Mouse (Mus musculus): ENCODE results near the gene Twf1. TPM values are rescaled to one million over a fixed set of nuclear protein-coding genes. Genes with fewer than 3 reads are reported as not detected.

The Twf1 gene
- polyA plus RNA-seq, 1 experiment from 2014 or later, result 47.1 TPM

DNA sequence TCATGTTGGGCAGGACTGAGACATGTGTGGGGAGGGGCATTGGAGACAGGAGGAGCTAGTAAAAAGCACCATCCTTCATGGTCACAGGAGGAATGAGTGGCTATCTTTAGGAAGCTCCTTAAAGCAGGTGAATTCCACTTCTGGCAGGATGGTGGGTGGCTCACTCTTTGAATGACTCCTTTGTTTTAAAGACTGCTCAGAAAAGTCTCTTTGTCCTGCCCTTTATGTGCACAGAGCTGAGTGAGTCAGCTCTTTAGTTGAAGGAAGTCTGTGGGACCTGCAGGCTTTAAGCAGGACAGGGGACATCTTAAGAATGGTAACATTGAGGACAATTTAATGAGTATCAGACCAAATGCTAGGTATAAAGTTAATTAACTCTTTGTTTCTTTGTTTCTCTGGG lies 31.2 kb upstream of the Twf1 start:
- no peak overlapping the region for H3K9ac ChIP-seq (ENCODE audit: low read length)
- H3K4me1 ChIP-seq (ENCODE audit: control insufficient read depth in 2 of 2, insufficient read depth in 2 of 2, low read length in 2 of 2), result no peaks in the 10 kb centered on the region
- no peaks in the 10 kb centered on the region for H3K27me3 ChIP-seq (ENCODE audit: control insufficient read depth, insufficient read depth, low read length)
- H3K4me3 ChIP-seq (ENCODE audit: control insufficient read depth in 1 of 2, insufficient read depth in 1 of 2, low read depth in 1 of 2, low read length in 2 of 2), result no peak overlapping the region
- H3K4me2 ChIP-seq (ENCODE audit: low read length), result no peak overlapping the region
- H3K36me3 ChIP-seq (ENCODE audit: control insufficient read depth, insufficient read depth, low read length), result no peaks in the 10 kb centered on the region
- H3K9me3 ChIP-seq (ENCODE audit: control insufficient read depth, low read length), result no peaks in the 10 kb centered on the region
- no peak for ATAC-seq (ENCODE audit: insufficient number of reproducible peaks, insufficient read depth, low FRiP score, low read depth)
- H3K27ac ChIP-seq (replicated peaks in 1 of 2; ENCODE audit: control insufficient read depth in 1 of 2, insufficient read depth in 1 of 2, low read depth in 2 of 2, low read length in 2 of 2), result no peak overlapping the region

DNA sequence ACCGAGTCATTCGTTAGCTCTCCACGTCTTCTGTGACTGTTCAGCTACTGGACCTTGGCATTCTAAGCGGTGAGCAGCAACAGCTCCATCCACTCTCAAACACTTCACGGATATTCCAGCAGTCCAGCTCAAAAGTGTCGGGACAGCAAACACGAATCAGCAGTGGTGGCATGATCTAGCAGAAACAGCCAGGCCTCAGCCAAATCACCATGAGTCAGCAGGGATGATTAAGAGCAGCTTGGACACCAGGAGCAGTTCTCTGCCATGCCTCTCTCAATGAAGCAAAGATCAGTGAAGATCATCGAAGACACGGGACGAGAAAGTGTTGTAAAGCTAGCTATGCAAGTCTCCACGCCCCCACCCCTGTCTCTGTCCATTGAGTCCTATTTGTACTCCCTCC lies 26.3 kb upstream of the Twf1 start:
- H3K4me3 ChIP-seq (ENCODE audit: control insufficient read depth in 1 of 2, insufficient read depth in 1 of 2, low read depth in 1 of 2, low read length in 2 of 2), result no peak overlapping the region
- H3K36me3 ChIP-seq (ENCODE audit: control insufficient read depth, insufficient read depth, low read length), result no peaks in the 10 kb centered on the region
- no peaks in the 10 kb centered on the region for H3K9me3 ChIP-seq (ENCODE audit: control insufficient read depth, low read length)
- H3K9ac ChIP-seq (ENCODE audit: low read length), result no peak overlapping the region
- no peak overlapping the region for H3K27ac ChIP-seq (replicated peaks in 1 of 2; ENCODE audit: control insufficient read depth in 1 of 2, insufficient read depth in 1 of 2, low read depth in 2 of 2, low read length in 2 of 2)
- 81% methylated on average over 11 of the region's 11 CpGs for WGBS
- no peak overlapping the region for H3K4me2 ChIP-seq (ENCODE audit: low read length)
- no peaks in the 10 kb centered on the region for H3K4me1 ChIP-seq (ENCODE audit: control insufficient read depth in 2 of 2, insufficient read depth in 2 of 2, low read length in 2 of 2)
- ATAC-seq (ENCODE audit: insufficient number of reproducible peaks, insufficient read depth, low FRiP score, low read depth), result no peak
- H3K27me3 ChIP-seq (ENCODE audit: control insufficient read depth, insufficient read depth, low read length), result no peaks in the 10 kb centered on the region

DNA sequence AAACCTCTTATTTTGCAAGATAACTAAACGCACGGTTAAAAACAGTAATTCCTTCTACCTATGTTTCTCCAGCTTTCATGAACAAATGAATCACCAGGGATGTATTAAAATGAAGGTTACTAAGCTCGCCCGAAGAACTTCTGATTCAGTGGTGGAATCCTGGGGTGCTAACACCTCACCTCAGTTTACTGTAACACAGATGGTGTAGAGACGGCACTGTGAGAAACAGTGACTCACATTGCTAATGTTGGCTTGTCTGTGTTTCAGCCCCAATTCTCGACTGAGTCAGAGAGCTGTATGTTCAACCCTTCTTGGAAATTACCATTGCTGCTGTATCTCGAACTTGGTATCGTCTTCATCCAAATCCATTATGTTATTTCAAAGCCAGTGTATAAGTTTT lies 18.1 kb upstream of the Twf1 start:
- H3K27ac ChIP-seq (replicated peaks in 1 of 2; ENCODE audit: control insufficient read depth in 1 of 2, insufficient read depth in 1 of 2, low read depth in 2 of 2, low read length in 2 of 2), result no peak overlapping the region
- no peaks in the 10 kb centered on the region for H3K4me1 ChIP-seq (ENCODE audit: control insufficient read depth in 2 of 2, insufficient read depth in 2 of 2, low read length in 2 of 2)
- H3K9me3 ChIP-seq (ENCODE audit: control insufficient read depth, low read length), result no peaks in the 10 kb centered on the region
- H3K4me3 ChIP-seq (ENCODE audit: control insufficient read depth in 1 of 2, insufficient read depth in 1 of 2, low read depth in 1 of 2, low read length in 2 of 2), result no peak overlapping the region
- no peak overlapping the region for H3K4me2 ChIP-seq (ENCODE audit: low read length)
- no peak overlapping the region for H3K9ac ChIP-seq (ENCODE audit: low read length)
- no peaks in the 10 kb centered on the region for H3K36me3 ChIP-seq (ENCODE audit: control insufficient read depth, insufficient read depth, low read length)
- ATAC-seq (ENCODE audit: insufficient number of reproducible peaks, insufficient read depth, low FRiP score, low read depth), result no peak
- no peaks in the 10 kb centered on the region for H3K27me3 ChIP-seq (ENCODE audit: control insufficient read depth, insufficient read depth, low read length)
- WGBS, result 86% methylated on average over 8 of the region's 8 CpGs

DNA sequence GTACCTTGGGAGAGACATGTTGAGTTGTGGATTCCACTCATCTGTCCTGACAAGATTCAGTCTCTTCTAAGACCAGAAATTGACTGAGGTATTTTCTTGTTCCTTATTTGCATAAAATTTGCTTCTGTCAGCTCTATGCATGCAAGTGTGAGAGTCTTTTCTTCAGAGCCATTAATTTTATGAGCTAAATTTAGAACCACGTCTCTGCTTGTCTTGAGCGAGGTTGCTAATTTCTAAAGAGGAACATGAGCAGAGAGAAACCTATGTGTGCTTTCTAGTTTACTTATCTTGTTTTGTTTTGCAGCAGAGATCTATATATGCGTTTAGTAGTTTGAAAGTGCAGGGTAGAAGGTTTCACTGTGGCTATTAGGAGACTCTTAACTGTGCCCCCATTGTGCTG lies 12.8 kb upstream of the Twf1 start:
- no peaks in the 10 kb centered on the region; the same call in 1 of the 2 replicates for H3K27me3 ChIP-seq (ENCODE audit: control insufficient read depth, insufficient read depth, low read length)

DNA sequence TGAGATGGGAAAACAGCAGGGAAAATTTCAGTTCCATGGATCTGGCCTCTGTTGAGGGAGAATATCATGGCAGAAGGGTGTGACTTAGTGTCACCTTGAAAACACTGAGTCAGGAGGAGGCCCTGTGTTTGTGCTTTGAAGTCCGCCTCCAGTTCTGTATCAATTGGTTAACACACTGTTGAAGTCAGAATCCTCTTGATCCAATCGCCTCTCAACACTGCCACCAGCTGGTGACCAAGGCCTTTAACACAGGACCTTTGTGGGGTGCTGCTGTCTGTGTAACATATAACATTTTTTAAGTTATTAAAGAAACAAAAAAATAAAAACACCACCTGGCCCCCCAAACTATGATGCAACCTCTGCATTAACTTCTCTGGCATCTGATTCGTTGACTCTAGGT lies 11.7 kb upstream of the Twf1 start:
- no peaks in the 10 kb centered on the region for H3K9me3 ChIP-seq (ENCODE audit: control insufficient read depth, low read length)
- no peak overlapping the region for H3K27ac ChIP-seq (replicated peaks in 1 of 2; ENCODE audit: control insufficient read depth in 1 of 2, insufficient read depth in 1 of 2, low read depth in 2 of 2, low read length in 2 of 2)
- no peaks in the 10 kb centered on the region; the same call in 1 of the 2 replicates for H3K27me3 ChIP-seq (ENCODE audit: control insufficient read depth, insufficient read depth, low read length)
- ATAC-seq (ENCODE audit: insufficient number of reproducible peaks, insufficient read depth, low FRiP score, low read depth), result no peak
- no peaks in the 10 kb centered on the region for H3K4me1 ChIP-seq (ENCODE audit: control insufficient read depth in 2 of 2, insufficient read depth in 2 of 2, low read length in 2 of 2)
- WGBS, result 12% methylated on average over 3 of the region's 3 CpGs
- H3K4me2 ChIP-seq (ENCODE audit: low read length), result no peak overlapping the region
- H3K9ac ChIP-seq (ENCODE audit: low read length), result no peak overlapping the region
- H3K36me3 ChIP-seq (ENCODE audit: control insufficient read depth, insufficient read depth, low read length), result no peaks in the 10 kb centered on the region
- no peak overlapping the region for H3K4me3 ChIP-seq (ENCODE audit: control insufficient read depth in 1 of 2, insufficient read depth in 1 of 2, low read depth in 1 of 2, low read length in 2 of 2)

More for the DNA sequence above, 12.8 kb upstream of the Twf1 start:
- Histone ChIP-seq H3K4me3 (ENCODE audit: control insufficient read depth in 1 of 2, insufficient read depth in 1 of 2, low read depth in 1 of 2, low read length in 2 of 2) (no peak overlapping the region), H3K27ac (replicated peaks in 1 of 2; ENCODE audit: control insufficient read depth in 1 of 2, insufficient read depth in 1 of 2, low read depth in 2 of 2, low read length in 2 of 2) (no peak overlapping the region), H3K9ac (ENCODE audit: low read length) (no peak overlapping the region), H3K4me2 (ENCODE audit: low read length) (no peak overlapping the region), H3K4me1 (ENCODE audit: control insufficient read depth in 2 of 2, insufficient read depth in 2 of 2, low read length in 2 of 2) (no peaks in the 10 kb centered on the region), H3K36me3 (ENCODE audit: control insufficient read depth, insufficient read depth, low read length) (no peaks in the 10 kb centered on the region), H3K9me3 (ENCODE audit: control insufficient read depth, low read length) (no peaks in the 10 kb centered on the region)
- WGBS, result 55% methylated on average over 3 of the region's 3 CpGs
- ATAC-seq (ENCODE audit: insufficient number of reproducible peaks, insufficient read depth, low FRiP score, low read depth), result no peak

DNA sequence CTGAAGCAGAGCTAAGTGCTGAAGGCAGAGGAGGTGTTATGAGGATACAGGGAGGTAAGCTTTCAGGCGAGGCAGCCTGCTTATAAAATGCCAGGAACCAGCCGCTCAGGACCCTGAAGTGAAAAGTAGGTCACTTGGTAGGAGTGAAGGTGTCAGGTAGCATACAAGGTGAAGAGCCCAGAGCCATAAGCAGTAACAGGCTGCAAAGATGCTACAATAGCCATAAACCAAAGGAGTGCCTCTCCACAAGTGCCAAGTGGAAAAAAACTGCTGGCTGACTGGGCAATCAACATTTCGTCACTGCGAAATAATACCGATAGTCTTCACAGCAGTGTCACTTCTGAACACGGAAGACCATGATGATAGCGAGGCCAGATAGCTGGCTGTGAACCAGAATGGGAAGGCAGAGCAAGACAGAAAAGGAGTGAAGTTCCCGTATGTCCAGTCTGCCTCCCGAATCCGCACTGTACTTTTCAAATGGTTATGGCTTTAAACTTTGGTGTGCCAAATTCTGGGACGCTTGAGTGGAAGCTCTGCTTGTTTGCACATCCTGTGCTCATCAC lies 10.5 kb upstream of the Twf1 start:
- H3K9me3 ChIP-seq (ENCODE audit: control insufficient read depth, low read length), result no peaks in the 10 kb centered on the region
- WGBS, result 58% methylated on average over 11 of the region's 11 CpGs
- no peaks in the 10 kb centered on the region; the same call in 1 of the 2 replicates for H3K27me3 ChIP-seq (ENCODE audit: control insufficient read depth, insufficient read depth, low read length)
- H3K27ac ChIP-seq (replicated peaks in 1 of 2; ENCODE audit: control insufficient read depth in 1 of 2, insufficient read depth in 1 of 2, low read depth in 2 of 2, low read length in 2 of 2), result no peak overlapping the region
- H3K4me2 ChIP-seq (ENCODE audit: low read length), result no peak overlapping the region
- H3K4me3 ChIP-seq (ENCODE audit: control insufficient read depth in 1 of 2, insufficient read depth in 1 of 2, low read depth in 1 of 2, low read length in 2 of 2), result no peak overlapping the region
- no peaks in the 10 kb centered on the region for H3K36me3 ChIP-seq (ENCODE audit: control insufficient read depth, insufficient read depth, low read length)
- H3K4me1 ChIP-seq (ENCODE audit: control insufficient read depth in 2 of 2, insufficient read depth in 2 of 2, low read length in 2 of 2), result no peaks in the 10 kb centered on the region
- no peak overlapping the region for H3K9ac ChIP-seq (ENCODE audit: low read length)
- no peak for ATAC-seq (ENCODE audit: insufficient number of reproducible peaks, insufficient read depth, low FRiP score, low read depth)

DNA sequence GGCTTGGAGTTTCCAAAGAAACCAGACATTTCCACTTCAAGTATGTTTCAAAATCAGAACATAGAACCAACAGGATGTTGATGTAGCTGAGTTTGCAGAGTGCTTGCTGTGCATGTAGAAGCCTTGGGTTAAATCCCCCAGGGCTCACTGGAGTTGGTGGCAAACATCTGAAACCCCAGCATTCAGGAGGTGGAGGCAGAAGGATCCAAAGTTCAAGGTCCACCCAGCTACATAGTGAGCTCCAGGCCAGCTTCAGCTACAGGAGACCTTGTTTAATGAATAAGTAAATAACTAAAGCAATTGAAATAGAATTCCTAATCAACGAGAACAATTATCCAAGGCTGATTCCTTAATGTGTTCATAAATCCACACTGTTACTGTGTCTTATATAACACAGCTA lies 3.9 kb upstream of the Twf1 start:
- Histone ChIP-seq H3K4me1 (ENCODE audit: control insufficient read depth in 2 of 2, insufficient read depth in 2 of 2, low read length in 2 of 2) (0 out of 4 replicates have a peak, but pooled peaks cover 0 to 4% of the 10 kb centered on the region in 2 experiments), H3K4me2 (ENCODE audit: low read length) (no peak overlapping the region), H3K27ac (replicated peaks in 1 of 2; ENCODE audit: control insufficient read depth in 1 of 2, insufficient read depth in 1 of 2, low read depth in 2 of 2, low read length in 2 of 2) (no peak overlapping the region), H3K36me3 (ENCODE audit: control insufficient read depth, insufficient read depth, low read length) (no peaks in the 10 kb centered on the region), H3K9ac (ENCODE audit: low read length) (no peak overlapping the region), H3K4me3 (ENCODE audit: control insufficient read depth in 1 of 2, insufficient read depth in 1 of 2, low read depth in 1 of 2, low read length in 2 of 2) (no peak overlapping the region), H3K27me3 (ENCODE audit: control insufficient read depth, insufficient read depth, low read length) (no peaks in the 10 kb centered on the region), H3K9me3 (ENCODE audit: control insufficient read depth, low read length) (no peaks in the 10 kb centered on the region)
- no peak for ATAC-seq (ENCODE audit: insufficient number of reproducible peaks, insufficient read depth, low FRiP score, low read depth)
- WGBS, result 54% methylated on average over 1 of the region's 1 CpGs

DNA sequence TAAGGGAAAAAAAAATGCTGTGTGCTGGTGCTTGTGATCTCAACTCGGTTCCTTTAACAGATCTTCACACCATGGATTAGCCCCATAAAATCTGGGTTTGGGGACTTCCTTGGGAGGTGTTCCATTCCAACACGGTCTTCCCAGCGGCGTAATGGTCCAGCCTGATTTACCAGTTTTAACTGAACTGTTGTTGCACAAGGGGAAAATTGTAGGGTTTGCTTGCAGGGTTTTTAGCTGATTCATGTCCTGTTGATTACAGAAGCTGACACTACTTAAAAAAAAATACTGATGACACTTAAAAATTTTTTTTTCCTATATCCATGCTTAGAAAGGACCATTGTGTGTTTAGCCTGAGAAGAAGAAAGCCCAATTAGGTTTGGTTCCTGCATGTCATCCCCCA lies 1.7 kb upstream of the Twf1 start:
- no peak overlapping the region for H3K4me3 ChIP-seq (ENCODE audit: control insufficient read depth in 1 of 2, insufficient read depth in 1 of 2, low read depth in 1 of 2, low read length in 2 of 2)
- no peak for ATAC-seq (ENCODE audit: insufficient number of reproducible peaks, insufficient read depth, low FRiP score, low read depth)
- H3K36me3 ChIP-seq (ENCODE audit: control insufficient read depth, insufficient read depth, low read length), result peaks cover 4% of the 10 kb centered on the region
- no peak overlapping the region for H3K4me2 ChIP-seq (ENCODE audit: low read length)
- no peaks in the 10 kb centered on the region for H3K27me3 ChIP-seq (ENCODE audit: control insufficient read depth, insufficient read depth, low read length)
- peaks cover 0 to 11% of the 10 kb centered on the region in 2 experiments; a peak in 1 of 4 replicates for H3K4me1 ChIP-seq (ENCODE audit: control insufficient read depth in 2 of 2, insufficient read depth in 2 of 2, low read length in 2 of 2)
- H3K9me3 ChIP-seq (ENCODE audit: control insufficient read depth, low read length), result no peaks in the 10 kb centered on the region
- no peak overlapping the region for H3K9ac ChIP-seq (ENCODE audit: low read length)
- no peak overlapping the region for H3K27ac ChIP-seq (replicated peaks in 1 of 2; ENCODE audit: control insufficient read depth in 1 of 2, insufficient read depth in 1 of 2, low read depth in 2 of 2, low read length in 2 of 2)
- 87% methylated on average over 4 of the region's 4 CpGs for WGBS

Data from heart, embryonic 14.5 days (tissue).